ENCODE assay signal across 25 mouse cellular contexts in genomic region chr4:49536671-49537070, GRCm38 (mm10). TPM values are rescaled to one million over a fixed set of nuclear protein-coding genes. Genes with fewer than 3 reads are reported as not detected.
"Had no signal": no experiment of that assay in that cellular context is flagged by ENCODE, and none has a peak within 500 bp of the region (broad histone marks: within the 10 kb centered on the region; RNA-seq: fewer than 3 reads in every experiment).

No protein-coding gene starts in this region.

- H3K27ac ChIP-seq: gastrocnemius, adult 2 months; hindbrain, embryonic 10.5 days; hindbrain, embryonic 12.5 days; hindbrain, embryonic 14.5 days; intestine, embryonic 15.5 days; layer of hippocampus, adult 2 months; left cerebral cortex, adult 2 months; limb, embryonic 10.5 days; limb, embryonic 12.5 days; liver, embryonic 14.5 days had no signal

- H3K4me1 ChIP-seq: hindbrain, embryonic 10.5 days; hindbrain, embryonic 12.5 days; intestine, embryonic 15.5 days; limb, embryonic 10.5 days; limb, embryonic 12.5 days had no signal

- H3K36me3 ChIP-seq: intestine, embryonic 15.5 days had no signal

- H3K4me2 ChIP-seq: heart, embryonic 12.5 days; hindbrain, embryonic 12.5 days; hindbrain, embryonic 14.5 days; intestine, embryonic 15.5 days; limb, embryonic 12.5 days; liver, embryonic 11.5 days had no signal

- DNase-seq: gastrocnemius, adult 2 months; gastrocnemius, postnatal 10 days; gastrocnemius, postnatal 25 days; heart, postnatal 10 days; kidney, adult 18-20 months; kidney, adult 8-10 months; kidney, postnatal 10 days; kidney, postnatal 4 days had no signal

- H3K9ac ChIP-seq: heart, embryonic 12.5 days; hindbrain, embryonic 12.5 days; hindbrain, embryonic 14.5 days; intestine, embryonic 15.5 days; limb, embryonic 12.5 days; liver, embryonic 14.5 days had no signal

- H3K4me3 ChIP-seq: gastrocnemius, adult 2 months; heart, embryonic 12.5 days; hindbrain, embryonic 10.5 days; hindbrain, embryonic 12.5 days; intestine, embryonic 15.5 days; layer of hippocampus, adult 2 months; left cerebral cortex, adult 2 months; limb, embryonic 10.5 days; limb, embryonic 12.5 days had no signal

- H3K9me3 ChIP-seq: heart, embryonic 12.5 days; hindbrain, embryonic 10.5 days; hindbrain, embryonic 12.5 days; intestine, embryonic 15.5 days; limb, embryonic 10.5 days; limb, embryonic 12.5 days had no signal

- H3K27me3 ChIP-seq: heart, embryonic 12.5 days; hindbrain, embryonic 12.5 days; intestine, embryonic 15.5 days; limb, embryonic 12.5 days had no signal

- ATAC-seq: forebrain, embryonic 16.5 days; hindbrain, embryonic 16.5 days; inflammation-experienced regulatory T-cells, adult 6 months; intestine, embryonic 15.5 days had no signal

RNA-seq across cellular contexts. Expression of gene Aldob, which starts 12.7 kb away (rescaled TPM):
- total RNA-seq: gastrocnemius, adult 2 months; gastrocnemius, postnatal 25 days; granulocyte monocyte progenitor cell, adult 5-6 weeks had no signal
- polyA plus RNA-seq: hindbrain, embryonic 10.5 days; hindbrain, embryonic 12.5 days; inflammation-experienced regulatory T-cells, adult 6 months; limb, embryonic 10.5 days had no signal

RNA-seq across cellular contexts. Expression of gene Baat, which starts 30.3 kb away (rescaled TPM):
- total RNA-seq: granulocyte monocyte progenitor cell, adult 5-6 weeks; heart, postnatal 25 days had no signal
- polyA plus RNA-seq: heart, embryonic 12.5 days; hindbrain, embryonic 14.5 days; hindbrain, embryonic 16.5 days; inflammation-experienced regulatory T-cells, adult 6 months; kidney, embryonic 14.5 days; limb, embryonic 12.5 days had no signal
